Mouse (Mus musculus) cerebellum, adult 2 months (tissue): ENCODE data around the gene Ifna1.

ENCODE experiments used
- CTCF ChIP-seq: fragments of 200-500 bp; IDR thresholded peaks from 2 replicates; pipeline ENCODE4 v1.5.1; 2011; ENCODE audit warnings: low read depth, mild to moderate bottlenecking, control low read depth, low read length, moderate library complexity, borderline replicate concordance; ENCODE audit not compliant: insufficient read depth
- POLR2A ChIP-seq: fragments of 200-500 bp; IDR thresholded peaks from 2 replicates; pipeline ENCODE4 v1.6.1; 2011; ENCODE audit warnings: low read length, control low read depth, borderline replicate concordance; ENCODE audit not compliant: insufficient read depth

GRCm38 (mm10) chr4:88859214-88859613 is 9.3 kb downstream of the Ifna1 start:
- TF ChIP-seq CTCF (no peak), POLR2A (no peak)
